Mouse (Mus musculus): ENCODE data around the gene Tmem41b. TPM values are rescaled to one million over a fixed set of nuclear protein-coding genes. Genes with fewer than 3 reads are reported as not detected.

Gene Tmem41b
- polyA plus RNA-seq, 1 experiment from 2014 or later = 73.9 TPM

GRCm38 (mm10) chr7:109944421-109945034 is 42.2 kb downstream of the Tmem41b start:
- Histone ChIP-seq H3K4me1 (no peaks in the 10 kb centered on the region), H3K9me3 (replicated peaks) (no peaks in the 10 kb centered on the region), H3K4me3 (no peak overlapping the region), H3K27me3 (ENCODE audit: low read depth, poor library complexity, severe bottlenecking) (no peaks in the 10 kb centered on the region), H3K27ac (no peak overlapping the region), H3K36me3 (peaks cover 6% of the 10 kb centered on the region; the same call in 1 of the 2 replicates)
- no peak for DNase-seq (ENCODE audit: low spot score)
- 81% methylated on average over 6 of the region's 6 CpGs for WGBS

DNA sequence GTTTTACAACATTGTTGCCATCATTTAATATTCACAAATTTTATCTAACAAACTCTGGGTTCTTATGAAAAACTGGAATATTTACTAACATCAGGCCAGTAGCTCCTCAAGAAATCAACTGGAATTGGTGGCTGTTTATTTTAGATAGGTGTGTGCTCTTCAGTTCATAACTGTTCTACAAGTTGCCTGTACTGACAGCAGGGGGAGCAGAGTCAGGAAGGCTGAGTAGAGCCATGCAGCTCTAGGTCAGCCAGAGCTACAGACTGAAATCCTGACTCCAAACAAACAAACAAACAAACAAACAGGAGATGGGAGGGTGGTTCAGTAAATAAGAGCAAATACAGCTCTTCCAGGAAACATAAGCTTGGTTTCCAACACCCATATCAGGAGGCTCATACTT is 57.1 kb downstream of the Tmem41b start:
- no peak overlapping the region for H3K27ac ChIP-seq
- no peak overlapping the region for H3K4me3 ChIP-seq
- DNase-seq (ENCODE audit: low spot score) = no peak
- no peaks in the 10 kb centered on the region for H3K27me3 ChIP-seq (ENCODE audit: low read depth, poor library complexity, severe bottlenecking)
- H3K4me1 ChIP-seq = no peaks in the 10 kb centered on the region
- H3K36me3 ChIP-seq = peaks cover 86% of the 10 kb centered on the region
- H3K9me3 ChIP-seq (replicated peaks) = no peaks in the 10 kb centered on the region

DNA sequence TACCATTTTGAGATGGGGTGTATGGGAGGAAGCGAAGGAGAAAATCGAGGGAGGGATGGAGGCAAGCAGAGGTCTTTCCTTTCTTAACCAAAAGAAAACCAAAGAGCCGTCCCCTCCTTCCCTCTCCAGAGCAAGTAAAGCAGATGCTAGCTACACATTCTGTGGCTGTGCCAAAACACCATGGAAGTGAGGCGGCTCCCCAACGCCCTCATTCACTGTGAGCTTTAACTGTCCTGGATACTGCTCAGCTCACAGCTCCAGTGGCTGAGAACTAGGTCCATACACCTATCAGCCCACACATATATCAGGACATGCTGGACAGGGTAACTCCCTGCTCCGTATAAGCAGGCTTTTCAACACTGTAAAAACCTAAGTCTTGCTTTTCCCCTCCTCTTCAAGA is 58.4 kb downstream of the Tmem41b start:
- Histone ChIP-seq H3K9me3 (replicated peaks) (no peaks in the 10 kb centered on the region), H3K27ac (no peak overlapping the region), H3K4me3 (no peak overlapping the region), H3K36me3 (peaks cover 82% of the 10 kb centered on the region), H3K27me3 (ENCODE audit: low read depth, poor library complexity, severe bottlenecking) (no peaks in the 10 kb centered on the region), H3K4me1 (no peaks in the 10 kb centered on the region)
- no peak for DNase-seq (ENCODE audit: low spot score)
- 90% methylated on average over 6 of the region's 6 CpGs for WGBS

DNA sequence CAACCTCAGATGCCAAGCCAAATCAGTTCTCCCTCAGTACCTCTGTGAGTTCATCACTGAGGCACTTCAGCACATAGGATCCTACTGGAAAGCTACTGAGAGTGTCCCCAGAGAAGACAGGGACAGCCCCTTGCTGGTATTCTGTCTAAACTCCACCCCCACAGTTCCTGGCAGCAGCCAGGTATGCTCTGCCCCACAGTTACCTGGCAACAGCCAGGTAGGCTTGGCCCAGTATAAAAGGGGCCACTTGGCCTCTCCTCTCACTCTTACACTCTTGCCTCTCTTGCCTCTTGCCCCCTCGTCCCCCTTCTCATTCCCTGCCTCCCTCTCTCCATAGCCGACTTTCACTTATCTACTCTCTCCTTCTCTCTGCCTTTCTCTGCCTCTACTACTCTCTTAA is 61.8 kb downstream of the Tmem41b start:
- peaks cover 78% of the 10 kb centered on the region for H3K36me3 ChIP-seq
- no peaks in the 10 kb centered on the region for H3K9me3 ChIP-seq (replicated peaks)
- DNase-seq (ENCODE audit: low spot score) = no peak
- no peak overlapping the region for H3K27ac ChIP-seq
- no peak overlapping the region for H3K4me3 ChIP-seq
- 94% methylated on average over 2 of the region's 2 CpGs for WGBS
- H3K27me3 ChIP-seq (ENCODE audit: low read depth, poor library complexity, severe bottlenecking) = no peaks in the 10 kb centered on the region
- no peaks in the 10 kb centered on the region for H3K4me1 ChIP-seq

DNA sequence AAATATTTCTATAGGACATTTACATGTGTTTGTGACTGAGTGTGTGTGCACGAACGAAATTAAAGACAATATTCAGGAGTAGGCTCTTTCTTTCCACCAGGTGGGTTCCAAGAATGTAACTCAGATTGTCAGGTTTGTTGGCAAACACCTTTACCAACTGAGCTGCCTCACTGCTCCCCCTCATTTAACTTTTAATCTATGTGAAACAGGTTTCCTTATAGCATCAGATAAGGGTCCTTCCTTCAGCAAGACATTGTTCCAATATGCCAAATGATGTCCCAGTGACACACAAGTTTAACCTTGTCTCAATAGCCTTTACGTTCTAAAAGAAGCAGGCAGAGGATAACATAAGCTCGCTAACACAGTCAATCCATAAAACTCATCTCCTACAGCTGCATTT is 63.8 kb downstream of the Tmem41b start:
- no peaks in the 10 kb centered on the region for H3K4me1 ChIP-seq
- H3K36me3 ChIP-seq = peaks cover 78% of the 10 kb centered on the region
- H3K9me3 ChIP-seq (replicated peaks) = no peaks in the 10 kb centered on the region
- H3K27ac ChIP-seq = no peak overlapping the region
- H3K4me3 ChIP-seq = no peak overlapping the region
- no peak for DNase-seq (ENCODE audit: low spot score)
- H3K27me3 ChIP-seq (ENCODE audit: low read depth, poor library complexity, severe bottlenecking) = no peaks in the 10 kb centered on the region
- 96% methylated on average over 4 of the region's 4 CpGs for WGBS

Other genes with a start within 250 kb of the Tmem41b start
- 17.3 and 18.0 TPM in 2 replicates for gene Tmem9b, start 234.1 kb downstream of the Tmem41b start, polyA plus RNA-seq (2016; fragmentation: Nextera tagmentation; extraction: Ambion mirVana)
- gene Nrip3, start 204.9 kb downstream of the Tmem41b start, polyA plus RNA-seq (2016; fragmentation: Nextera tagmentation; extraction: Ambion mirVana) = 0.08 and 0.11 TPM in 2 replicates
- 0.21 and 0.25 TPM in 2 replicates for gene Scube2, start 121.2 kb downstream of the Tmem41b start, polyA plus RNA-seq (2016; fragmentation: Nextera tagmentation; extraction: Ambion mirVana)
- 27.6 and 30.0 TPM in 2 replicates for gene Dennd5a, start 26.5 kb downstream of the Tmem41b start, polyA plus RNA-seq (2016; fragmentation: Nextera tagmentation; extraction: Ambion mirVana)
- 49.2 and 51.6 TPM in 2 replicates for gene Ipo7, start 31.3 kb upstream of the Tmem41b start, polyA plus RNA-seq (2016; fragmentation: Nextera tagmentation; extraction: Ambion mirVana)
- 23.8 and 27.5 TPM in 2 replicates for gene Zfp143, start 74.3 kb upstream of the Tmem41b start, polyA plus RNA-seq (2016; fragmentation: Nextera tagmentation; extraction: Ambion mirVana)
- gene Wee1, start 135.1 kb upstream of the Tmem41b start, polyA plus RNA-seq (2016; fragmentation: Nextera tagmentation; extraction: Ambion mirVana) = 33.0 and 34.8 TPM in 2 replicates
- gene Swap70, start 234.8 kb upstream of the Tmem41b start, polyA plus RNA-seq (2016; fragmentation: Nextera tagmentation; extraction: Ambion mirVana) = 32.8 and 34.8 TPM in 2 replicates

Measured in limb, embryonic 10.5 days (tissue).